Comparison of ENCODE assay signal across 30 mouse cellular contexts in the genomic region with DNA sequence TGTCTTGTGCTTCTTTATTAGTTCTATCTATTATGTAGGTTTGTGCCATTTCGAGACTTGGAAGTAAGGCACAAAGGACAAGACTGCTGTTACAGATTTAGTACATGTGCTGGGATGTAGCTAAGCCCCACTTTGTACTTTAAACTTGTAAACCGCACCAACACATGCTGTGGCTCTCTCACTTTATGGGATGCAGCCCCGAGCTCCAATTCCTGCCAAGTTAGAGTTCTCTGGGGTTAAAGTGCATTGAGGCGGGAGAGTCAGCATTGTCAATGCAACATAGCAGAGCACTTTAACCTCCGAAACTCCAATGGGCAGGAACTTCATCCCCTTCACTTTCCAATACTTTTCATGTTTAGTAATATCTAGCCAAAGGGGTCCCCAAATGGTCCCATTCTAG. TPM values are rescaled to one million over a fixed set of nuclear protein-coding genes. Genes with fewer than 3 reads are reported as not detected.
DNase-seq lines count a peak whose midpoint lies in the region; ATAC-seq and TF ChIP-seq lines count a peak whose summit lies in the region.
"Had no signal": no experiment of that assay in that cellular context is flagged by ENCODE, and none has a peak within 500 bp of the region (broad histone marks: within the 10 kb centered on the region; RNA-seq: fewer than 3 reads in every experiment).

No protein-coding gene starts in this region.

- H3K36me3 ChIP-seq in kidney, adult 2 months (ENCODE audit: control insufficient read depth, insufficient read depth, low read length) = peaks cover 2% of the 10 kb centered on the region; the same call in 1 of the 2 replicates
- H3K36me3 ChIP-seq in liver, embryonic 16.5 days (ENCODE audit: control insufficient read depth, insufficient read depth) = peaks cover 13% of the 10 kb centered on the region

- no peak overlapping the region for H3K4me3 ChIP-seq in kidney, adult 2 months (ENCODE audit: insufficient read depth, low read depth, low read length)
- H3K4me3 ChIP-seq in liver, embryonic 16.5 days (ENCODE audit: low read depth, low read length) = no peak overlapping the region
- no peak overlapping the region for H3K4me3 ChIP-seq in gastrocnemius, adult 2 months
- H3K4me3 ChIP-seq: embryonic facial prominence, embryonic 13.5 days; erythroblast, embryonic 14.5 days; forebrain, embryonic 12.5 days; heart, embryonic 15.5 days; hindbrain, embryonic 15.5 days; neural tube, embryonic 12.5 days had no signal

- DNase-seq in kidney, adult 2 months = peak; percentile 79
- no peak for DNase-seq in kidney, postnatal 4 days
- DNase-seq in liver = no peak
- DNase-seq in kidney, postnatal 10 days = peak; percentile 32
- DNase-seq in gastrocnemius, adult 2 months = no peak
- no peak for DNase-seq in adrenal gland, postnatal 14 days
- DNase-seq: adrenal gland, adult 2 months; B cell, adult 2 months; cerebellum, adult 18-20 months; cerebellum, postnatal 14 days; embryo, embryonic 11 days; gastrocnemius, postnatal 36 days; left cerebral cortex, postnatal 4 days; lung, postnatal 4 days; midbrain, embryonic 14.5 days had no signal

- H3K27ac ChIP-seq in kidney, adult 2 months (ENCODE audit: insufficient read depth, low read depth, low read length) = no peak overlapping the region
- H3K27ac ChIP-seq in liver, embryonic 16.5 days (ENCODE audit: low read length) = no peak overlapping the region
- H3K27ac ChIP-seq in gastrocnemius, adult 2 months = no peak overlapping the region; the same call in 1 of the 2 replicates
- H3K27ac ChIP-seq: embryonic facial prominence, embryonic 13.5 days; forebrain, embryonic 12.5 days; heart, embryonic 15.5 days; hindbrain, embryonic 15.5 days; liver, embryonic 14.5 days; neural tube, embryonic 12.5 days had no signal

- TF ChIP-seq CTCF in kidney, adult 2 months (conservative IDR thresholded peaks at IDR 0.05; ENCODE audit: insufficient read depth, insufficient read length, low read depth, low read length) = no peak
- no peak for TF ChIP-seq CTCF in gastrocnemius, adult 2 months (IDR thresholded peaks at IDR 0.05)

- no peaks in the 10 kb centered on the region for H3K9me3 ChIP-seq in liver, embryonic 16.5 days (replicated peaks; ENCODE audit: control insufficient read depth, low read length)
- H3K9me3 ChIP-seq: embryonic facial prominence, embryonic 13.5 days; forebrain, embryonic 12.5 days; G1E; heart, embryonic 15.5 days; hindbrain, embryonic 15.5 days; neural tube, embryonic 12.5 days had no signal

- TF ChIP-seq POLR2A in kidney, adult 2 months (IDR thresholded peaks at IDR 0.05; ENCODE audit: low read depth, low read length) = no peak

- peak; percentile 51; the same call in 1 of the 2 replicates for ATAC-seq in liver, embryonic 16.5 days (ENCODE audit: low read depth)
- ATAC-seq: Patski had no signal

- intact Hi-C loops in gastrocnemius, adult 2 months (cut with DNase I) = no loop called here

- 48% methylated on average over 5 of the region's 5 CpGs for WGBS in kidney, adult 2 months
- WGBS in liver, embryonic 16.5 days (ENCODE audit: insufficient replicate concordance) = 70% methylated on average over 5 of the region's 5 CpGs

- no peaks in the 10 kb centered on the region for H3K27me3 ChIP-seq in kidney, adult 2 months (replicated peaks; ENCODE audit: control insufficient read depth, insufficient read depth, low read length)
- H3K27me3 ChIP-seq in liver, embryonic 16.5 days (ENCODE audit: control insufficient read depth, insufficient read depth, low read depth, low read length) = peaks cover 8% of the 10 kb centered on the region
- H3K27me3 ChIP-seq: CH12.LX; embryonic facial prominence, embryonic 13.5 days; forebrain, embryonic 12.5 days; heart, embryonic 15.5 days; hindbrain, embryonic 15.5 days; neural tube, embryonic 12.5 days; Patski had no signal

- no peak overlapping the region for H3K9ac ChIP-seq in liver, embryonic 16.5 days (ENCODE audit: low read depth, low read length)
- H3K9ac ChIP-seq: embryonic facial prominence, embryonic 13.5 days; forebrain, embryonic 12.5 days; heart, embryonic 15.5 days; hindbrain, embryonic 15.5 days; liver, embryonic 14.5 days; neural tube, embryonic 12.5 days had no signal

- peaks cover 5% of the 10 kb centered on the region for H3K4me1 ChIP-seq in kidney, adult 2 months (ENCODE audit: control insufficient read depth, insufficient read depth, low read length)
- H3K4me1 ChIP-seq in liver, embryonic 16.5 days (ENCODE audit: control insufficient read depth, low read depth, low read length) = no peaks in the 10 kb centered on the region; the same call in 1 of the 2 replicates

- no peak overlapping the region for H3K4me2 ChIP-seq in liver, embryonic 16.5 days (ENCODE audit: low read depth, low read length)
- H3K4me2 ChIP-seq: embryonic facial prominence, embryonic 13.5 days; forebrain, embryonic 12.5 days; heart, embryonic 15.5 days; hindbrain, embryonic 15.5 days; neural tube, embryonic 12.5 days had no signal

RNA-seq across cellular contexts. Expression of a gene that starts 4.8 kb away (rescaled TPM):
- polyA plus RNA-seq in kidney, adult 2 months (2012; rRNA removed) = 0.77 and 1.3 TPM in 2 replicates
- polyA plus RNA-seq in liver, embryonic 16.5 days (2015; fragmentation: Nextera tagmentation; extraction: Ambion mirVana) = 0.09 and 0.26 TPM in 2 replicates
- total RNA-seq in gastrocnemius, adult 2 months (2021) = 1 to 10 TPM in 1 of 2 experiments, under 1 TPM in 1; 0.26 to 1.2 TPM
- 4.1 and 7.3 TPM in 2 replicates for total RNA-seq in adrenal gland, postnatal 14 days (2021)
- total RNA-seq: G1E; hematopoietic stem cell, adult 5-6 weeks; megakaryocyte-erythroid progenitor cell, adult 5-6 weeks had no signal
- polyA plus RNA-seq: G1E had no signal

RNA-seq across cellular contexts. Expression of a gene that starts 13.6 kb away (rescaled TPM):
- 8.0 and 9.2 TPM in 2 replicates for polyA plus RNA-seq in kidney, adult 2 months (2012; rRNA removed)
- polyA plus RNA-seq in liver, embryonic 16.5 days (2015; fragmentation: Nextera tagmentation; extraction: Ambion mirVana) = 13.6 and 15.5 TPM in 2 replicates
- total RNA-seq in gastrocnemius, adult 2 months (2021) = 10 to 100 TPM; 11.4 to 13.6 TPM
- total RNA-seq in adrenal gland, postnatal 14 days (2021) = 25.0 and 25.9 TPM in 2 replicates

RNA-seq across cellular contexts. Expression of a gene that starts 35.7 kb away (rescaled TPM):
- 0.05 TPM in 1 of 2 replicates, not detected in the other for polyA plus RNA-seq in kidney, adult 2 months (2012; rRNA removed)
- polyA plus RNA-seq in liver, embryonic 16.5 days (2015; fragmentation: Nextera tagmentation; extraction: Ambion mirVana) = 0.11 and 0.13 TPM in 2 replicates
- not detected for total RNA-seq in gastrocnemius, adult 2 months (2021)
- 0.19 and 1.2 TPM in 2 replicates for total RNA-seq in adrenal gland, postnatal 14 days (2021)
- total RNA-seq: CH12.LX; gastrocnemius, postnatal 36 days; heart, adult 8-10 months; megakaryocyte-erythroid progenitor cell, adult 5-6 weeks had no signal
- polyA plus RNA-seq: erythroblast, embryonic 14.5 days; G1E; heart, embryonic 15.5 days; lung, embryonic 16.5 days; Patski had no signal

Comparison
In these comparisons a context has a peak if more than half of its experiments do, and no peak if none do; other contexts are left out.
1. DNase-seq: peak in kidney, adult 2 months (single experiment) and kidney, postnatal 10 days (single experiment); none in kidney, postnatal 4 days (0 of 2), liver (single experiment), gastrocnemius, adult 2 months (single experiment) and adrenal gland, postnatal 14 days (single experiment).